Mouse (Mus musculus) forebrain, embryonic 13.5 days (tissue): Measurements from ENCODE around the gene Slc26a8. TPM values are rescaled to one million over a fixed set of nuclear protein-coding genes. Genes with fewer than 3 reads are reported as not detected.

Source experiments
- ATAC-seq: fragments of 200-750 bp; cut with Nextera tagmentation; 2 replicates; pipeline ENCODE4 v1.8.0; 2017
- H3K27ac ChIP-seq: fragments of 300-500 bp; sonication (generic); 2 replicates; pipeline ENCODE4 v1.5.1; 2015; ENCODE audit warnings: inconsistent platforms, mild to moderate bottlenecking, moderate library complexity
- H3K27me3 ChIP-seq: fragments of 300-500 bp; sonication (generic); 2 replicates; pipeline ENCODE4 v1.6.1; 2015; ENCODE audit warnings: mild to moderate bottlenecking, inconsistent platforms
- H3K36me3 ChIP-seq: fragments of 300-500 bp; sonication (generic); 2 replicates; pipeline ENCODE4 v1.6.1; 2015; ENCODE audit warnings: mild to moderate bottlenecking, inconsistent platforms; ENCODE audit not compliant: poor library complexity, severe bottlenecking
- H3K4me1 ChIP-seq: fragments of 300-500 bp; sonication (generic); 2 replicates; pipeline ENCODE4 v1.6.1; 2015; ENCODE audit warnings: inconsistent platforms
- H3K4me2 ChIP-seq: fragments of 300-500 bp; sonication (generic); 2 replicates; pipeline ENCODE4 v1.6.1; 2015; ENCODE audit warnings: inconsistent platforms, mild to moderate bottlenecking, moderate library complexity
- H3K4me3 ChIP-seq: fragments of 300-500 bp; sonication (generic); 2 replicates; pipeline ENCODE4 v1.5.1; 2015; ENCODE audit warnings: mild to moderate bottlenecking, inconsistent platforms
- H3K9ac ChIP-seq: fragments of 300-500 bp; sonication (generic); 2 replicates; pipeline ENCODE4 v1.6.1; 2015; ENCODE audit warnings: mild to moderate bottlenecking, inconsistent platforms
- H3K9me3 ChIP-seq: fragments of 300-500 bp; sonication (generic); replicated peaks from 2 replicates; pipeline ENCODE4 v1.6.1; 2016; ENCODE audit warnings: inconsistent platforms
- WGBS: fragments of 180-500 bp; shearing (Covaris S2); methylation state at CpG from one replicate; pipeline ENCODE4 v1.1.7; 2015; 5-methylcytosine and 5-hydroxymethylcytosine counted together
- polyA plus RNA-seq: library from polyadenylated mRNA; unstranded; fragments of >200 nt; fragmentation: Nextera tagmentation; extraction: Ambion mirVana; gene quantifications from 2 replicates; pipeline ENCODE4 v1.2.1, GENCODE M21; 2015

Gene Slc26a8
- polyA plus RNA-seq, 1 experiment from 2014 or later: 0.99 TPM

DNA sequence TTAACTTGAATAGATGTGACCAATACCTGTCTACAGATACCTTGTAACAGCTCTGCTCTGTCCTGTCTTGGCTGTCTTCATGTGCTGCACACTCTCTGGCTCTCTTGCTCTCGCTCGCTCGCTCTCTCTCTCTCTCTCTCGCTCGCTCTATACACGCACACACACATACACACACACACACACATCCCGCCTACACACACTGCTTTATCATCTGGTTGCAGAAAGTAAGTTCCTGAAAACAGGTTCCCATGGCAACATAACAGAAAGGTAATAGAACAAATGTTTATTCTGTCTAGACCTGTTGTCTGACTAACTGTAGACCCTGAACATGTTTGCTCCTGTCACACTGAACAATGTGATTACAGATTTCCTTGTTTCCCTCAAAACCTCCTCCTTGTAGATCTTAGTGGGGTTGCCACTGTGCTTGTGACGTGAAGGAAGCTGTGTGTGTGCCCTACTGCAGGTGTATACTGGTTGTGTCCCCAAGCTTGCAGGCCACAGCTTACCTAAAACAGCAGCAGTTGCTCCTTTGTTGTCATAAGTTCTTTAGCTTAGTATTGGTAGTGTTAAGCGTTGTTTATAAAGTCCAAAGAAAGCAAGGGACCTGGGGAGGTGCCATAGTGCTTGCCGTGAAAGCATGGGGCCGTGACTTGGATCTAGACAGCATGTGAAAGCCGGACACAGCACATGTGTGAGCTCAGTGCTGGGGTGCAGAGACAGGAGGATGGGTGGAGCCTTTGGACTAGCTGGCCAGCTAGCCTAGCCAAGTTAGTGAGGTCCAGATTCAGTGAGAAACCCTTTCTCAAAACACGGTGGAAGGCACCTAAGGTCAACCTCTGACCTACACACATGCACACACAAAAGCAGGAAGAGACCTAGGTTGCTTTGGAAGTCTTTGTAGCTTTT lies 7.5 kb upstream of the Slc26a8 start:
- H3K4me2 ChIP-seq: no peak overlapping the region
- no peaks in the 10 kb centered on the region for H3K27me3 ChIP-seq
- H3K9ac ChIP-seq: 0 out of 2 replicates have a peak overlapping the region, but pooled peaks have one; percentile 6
- WGBS: 76% methylated on average over 13 of the region's 13 CpGs
- H3K9me3 ChIP-seq: no peaks in the 10 kb centered on the region
- H3K27ac ChIP-seq: peak overlapping the region; percentile 57
- peaks cover 49% of the 10 kb centered on the region for H3K4me1 ChIP-seq
- ATAC-seq: no peak
- H3K4me3 ChIP-seq: no peak overlapping the region
- no peaks in the 10 kb centered on the region for H3K36me3 ChIP-seq

DNA sequence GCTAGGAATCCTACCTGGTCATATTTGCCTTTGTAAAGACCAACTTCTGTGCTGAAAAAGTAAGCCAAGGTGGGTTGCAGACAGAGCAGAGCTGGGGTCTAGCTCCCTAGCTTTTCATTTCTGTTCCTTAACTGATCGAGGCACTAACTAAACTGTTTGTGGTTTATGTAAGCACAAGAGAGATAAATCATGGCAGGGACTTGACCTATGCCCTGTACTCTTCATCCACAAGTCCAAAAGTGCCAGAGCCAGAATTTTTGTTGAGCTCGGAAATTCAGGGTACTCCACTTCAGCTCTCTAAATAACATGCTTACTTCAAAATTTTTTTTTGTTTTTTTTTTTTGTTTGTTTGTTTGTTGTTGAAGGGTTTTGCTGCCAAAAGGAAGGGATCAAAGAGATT lies 6.6 kb upstream of the Slc26a8 start:
- Histone ChIP-seq H3K36me3 (no peaks in the 10 kb centered on the region), H3K4me1 (peaks cover 50% of the 10 kb centered on the region), H3K4me3 (no peak overlapping the region), H3K27ac (no peak overlapping the region), H3K9ac (no peak overlapping the region), H3K9me3 (no peaks in the 10 kb centered on the region), H3K27me3 (no peaks in the 10 kb centered on the region), H3K4me2 (no peak overlapping the region)
- WGBS: 75% methylated on average over 2 of the region's 2 CpGs
- no peak for ATAC-seq

- peaks cover 2% of the 10 kb centered on the region for H3K27me3 ChIP-seq
- peaks cover 55% of the 10 kb centered on the region for H3K4me1 ChIP-seq
- H3K4me3 ChIP-seq: no peak overlapping the region
- H3K9ac ChIP-seq: no peak overlapping the region
- no peak for ATAC-seq
- H3K27ac ChIP-seq: no peak overlapping the region
- no peaks in the 10 kb centered on the region for H3K9me3 ChIP-seq
- H3K4me2 ChIP-seq: no peak overlapping the region
- no peaks in the 10 kb centered on the region for H3K36me3 ChIP-seq
- WGBS: 84% methylated on average over 4 of the region's 4 CpGs
Measured at GRCm38 (mm10) chr17:28694832-28695231, 4.8 kb upstream of the Slc26a8 start.

- Histone ChIP-seq H3K27ac (no peak overlapping the region), H3K4me1 (peaks cover 63% of the 10 kb centered on the region), H3K27me3 (peaks cover 10% of the 10 kb centered on the region), H3K4me3 (no peak overlapping the region), H3K9ac (0 out of 2 replicates have a peak overlapping the region, but pooled peaks have one; percentile 47), H3K4me2 (0 out of 2 replicates have a peak overlapping the region, but pooled peaks have one; percentile 78), H3K9me3 (no peaks in the 10 kb centered on the region), H3K36me3 (no peaks in the 10 kb centered on the region)
- no peak for ATAC-seq
- WGBS: 36% methylated on average over 2 of the region's 2 CpGs
Measured at GRCm38 (mm10) chr17:28694078-28694477, 4.0 kb upstream of the Slc26a8 start.

DNA sequence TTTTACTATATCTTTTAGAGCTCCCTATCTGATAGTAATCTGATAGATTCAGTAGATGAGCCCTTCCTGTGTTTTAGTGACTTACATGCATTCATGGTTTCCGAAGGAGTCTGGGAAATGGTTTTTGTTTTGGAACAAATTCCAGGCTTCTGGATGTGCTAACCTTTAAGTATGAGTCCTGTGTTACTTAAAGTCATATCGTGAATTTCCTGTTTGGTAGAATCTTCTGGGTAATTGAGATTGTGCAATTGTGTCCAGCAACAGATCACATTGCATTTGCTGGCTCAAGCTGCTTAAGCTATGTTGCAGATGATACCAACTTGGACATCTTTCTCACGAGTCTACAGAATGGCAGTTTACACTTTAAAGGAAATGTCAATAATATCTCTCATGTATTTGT lies 3.1 kb upstream of the Slc26a8 start:
- no peaks in the 10 kb centered on the region for H3K9me3 ChIP-seq
- peaks cover 18% of the 10 kb centered on the region for H3K27me3 ChIP-seq
- peaks cover 56% of the 10 kb centered on the region for H3K4me1 ChIP-seq
- ATAC-seq: no peak
- no peak overlapping the region for H3K27ac ChIP-seq
- H3K4me3 ChIP-seq: peak overlapping the region; percentile 99
- H3K4me2 ChIP-seq: peak overlapping the region; percentile 78
- peak overlapping the region; percentile 94 for H3K9ac ChIP-seq
- no peaks in the 10 kb centered on the region for H3K36me3 ChIP-seq
- WGBS: 52% methylated on average over 3 of the region's 3 CpGs

DNA sequence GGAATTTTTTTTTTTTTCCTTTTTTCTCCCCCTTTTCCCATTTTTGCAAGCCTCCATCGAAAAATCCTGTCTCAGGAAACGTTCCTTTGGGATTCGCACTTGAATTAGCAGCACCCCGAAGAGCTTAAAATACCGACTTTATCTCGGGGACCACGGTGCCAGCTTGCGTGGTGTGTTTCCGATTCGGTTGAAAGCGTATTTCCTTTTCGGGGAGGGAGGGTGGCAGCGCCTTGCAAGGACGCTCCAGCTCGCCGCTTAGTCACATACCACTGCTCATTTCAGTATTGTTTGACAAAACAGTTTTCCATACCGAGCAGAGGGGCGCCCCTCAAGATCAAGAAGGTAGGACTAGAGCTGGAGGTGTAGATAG lies 2.3 kb upstream of the Slc26a8 start:
- Histone ChIP-seq H3K4me3 (peak overlapping the region; percentile 99), H3K4me1 (peaks cover 48% of the 10 kb centered on the region), H3K27me3 (peaks cover 18% of the 10 kb centered on the region), H3K9ac (peak overlapping the region; percentile 94), H3K4me2 (peak overlapping the region; percentile 78), H3K27ac (peak overlapping the region; percentile 95), H3K36me3 (no peaks in the 10 kb centered on the region), H3K9me3 (no peaks in the 10 kb centered on the region)
- under 1% methylated on average over 18 of the region's 18 CpGs for WGBS
- no peak for ATAC-seq

GRCm38 (mm10) chr17:28691687-28692340 lies 1.8 kb upstream of the Slc26a8 start:
- peak overlapping the region; percentile 99 for H3K4me3 ChIP-seq
- H3K9ac ChIP-seq: peak overlapping the region; percentile 94
- peaks cover 18% of the 10 kb centered on the region for H3K27me3 ChIP-seq
- H3K4me2 ChIP-seq: peak overlapping the region; percentile 78
- H3K27ac ChIP-seq: peak overlapping the region; percentile 95
- 1% methylated on average over 51 of the region's 53 CpGs for WGBS
- peaks cover 43% of the 10 kb centered on the region for H3K4me1 ChIP-seq
- peak; percentile 64 for ATAC-seq
- H3K36me3 ChIP-seq: no peaks in the 10 kb centered on the region
- H3K9me3 ChIP-seq: no peaks in the 10 kb centered on the region

GRCm38 (mm10) chr17:28690776-28691686 lies 998 bp upstream of the Slc26a8 start, which contains the start of gene Mapk14:
Gene Mapk14 (plus strand): TSS chr17:28691329.
- ATAC-seq: peak; percentile 97
- Histone ChIP-seq H3K27ac (peak within 1 kb of the TSS; percentile 95), H3K27me3 (peaks cover 18% of the 10 kb centered on the region), H3K4me2 (peak within 1 kb of the TSS; percentile 78), H3K36me3 (no peaks in the 10 kb centered on the region), H3K4me1 (peaks cover 36% of the 10 kb centered on the region), H3K4me3 (peak within 1 kb of the TSS; percentile 99), H3K9ac (peak within 1 kb of the TSS; percentile 94), H3K9me3 (no peaks in the 10 kb centered on the region)
- WGBS: under 1% methylated on average over 85 of the region's 86 CpGs

DNA sequence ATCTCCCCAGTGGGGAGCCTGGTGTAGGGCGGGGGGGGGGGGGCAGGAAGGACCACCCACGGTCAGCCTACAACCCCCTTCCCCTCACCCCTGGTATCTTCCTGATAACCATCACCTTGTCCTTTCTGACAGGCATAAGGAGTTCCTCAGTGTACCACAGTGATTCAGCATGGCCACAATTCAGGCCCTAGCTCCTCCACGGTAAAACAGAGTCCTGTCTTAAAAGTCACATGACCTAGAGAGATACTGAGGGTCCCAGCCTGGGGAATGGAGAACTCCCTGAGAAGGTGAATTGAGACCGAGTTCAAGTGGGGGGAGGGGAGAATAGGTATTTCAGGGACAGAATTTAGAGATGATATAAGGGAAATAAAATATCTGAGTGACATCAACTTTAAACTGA lies 2.7 kb downstream of the Slc26a8 start:
- no peak overlapping the region for H3K9ac ChIP-seq
- ATAC-seq: no peak
- no peak overlapping the region for H3K4me3 ChIP-seq
- no peak overlapping the region for H3K4me2 ChIP-seq
- H3K36me3 ChIP-seq: no peaks in the 10 kb centered on the region
- no peaks in the 10 kb centered on the region for H3K9me3 ChIP-seq
- 58% methylated on average over 4 of the region's 4 CpGs for WGBS
- peaks cover 18% of the 10 kb centered on the region for H3K27me3 ChIP-seq
- H3K27ac ChIP-seq: no peak overlapping the region
- H3K4me1 ChIP-seq: peaks cover 12% of the 10 kb centered on the region

DNA sequence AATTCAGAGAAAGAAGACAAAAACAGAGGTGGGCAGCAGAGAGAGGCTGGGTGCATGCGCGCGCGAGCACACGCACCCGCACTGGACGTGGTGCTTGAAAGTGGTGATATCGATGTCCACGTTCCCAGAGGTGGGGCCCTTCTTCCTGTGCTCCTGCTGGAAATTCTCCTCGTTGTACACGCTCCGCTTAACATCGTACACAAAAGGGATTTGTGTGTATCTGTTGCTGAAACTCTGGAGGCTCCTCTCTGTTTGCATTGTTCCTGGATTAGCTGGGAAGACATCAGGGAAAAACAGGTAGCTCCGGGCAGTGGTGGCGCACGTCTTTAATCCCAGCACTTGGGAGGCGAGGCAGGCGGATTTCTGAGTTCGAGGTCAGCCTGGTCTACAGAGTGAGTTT lies 5.4 kb downstream of the Slc26a8 start:
- Histone ChIP-seq H3K4me2 (no peak overlapping the region), H3K9ac (no peak overlapping the region), H3K9me3 (no peaks in the 10 kb centered on the region), H3K27ac (no peak overlapping the region), H3K4me3 (no peak overlapping the region), H3K4me1 (peaks cover 6% of the 10 kb centered on the region), H3K27me3 (peaks cover 14% of the 10 kb centered on the region), H3K36me3 (no peaks in the 10 kb centered on the region)
- 31% methylated on average over 19 of the region's 19 CpGs for WGBS
- no peak for ATAC-seq

- H3K4me2 ChIP-seq: no peak overlapping the region
- no peaks in the 10 kb centered on the region for H3K9me3 ChIP-seq
- 18% methylated on average over 1 of the region's 1 CpGs for WGBS
- ATAC-seq: no peak
- H3K36me3 ChIP-seq: no peaks in the 10 kb centered on the region
- H3K9ac ChIP-seq: no peak overlapping the region
- H3K4me1 ChIP-seq: no peaks in the 10 kb centered on the region
- H3K4me3 ChIP-seq: no peak overlapping the region
- H3K27ac ChIP-seq: no peak overlapping the region
- H3K27me3 ChIP-seq: peaks cover 5% of the 10 kb centered on the region; the same call in 1 of the 2 replicates
Measured at GRCm38 (mm10) chr17:28683601-28684000, 6.4 kb downstream of the Slc26a8 start.
